Mouse (Mus musculus) kidney, postnatal 0 days (tissue): ENCODE data around the gene Tmem232. TPM values are rescaled to one million over a fixed set of nuclear protein-coding genes. Genes with fewer than 3 reads are reported as not detected.
"Not testable (repeated sequence)": the region's sequence is repeated elsewhere in the genome, so short reads cannot be mapped to it uniquely, and the experiment has no call there.

ENCODE experiments used
- ATAC-seq: fragments of 200-750 bp; cut with Nextera tagmentation; replicated peaks from 2 replicates; pipeline ENCODE4 v1.8.0; 2017; ENCODE audit warnings: low read depth, moderate number of reproducible peaks, moderate TSS enrichment, moderate library complexity; ENCODE audit not compliant: low FRiP score
- DNase-seq: peaks from one replicate; pipeline ENCODE4 v3.0.0-alpha.2; 2016; ENCODE audit warnings: low spot score
- H3K27ac ChIP-seq: fragments of 300-500 bp; sonication (generic); 2 replicates; pipeline ENCODE4 v1.5.1; 2014; ENCODE audit warnings: mild to moderate bottlenecking
- H3K27me3 ChIP-seq: fragments of 300-500 bp; sonication (generic); 2 replicates; pipeline ENCODE4 v1.6.1; 2014; ENCODE audit warnings: low read length, mixed read lengths; ENCODE audit not compliant: insufficient read depth
- H3K36me3 ChIP-seq: fragments of 300-500 bp; sonication (generic); 2 replicates; pipeline ENCODE4 v1.6.1; 2014; ENCODE audit warnings: low read length, mixed read lengths; ENCODE audit not compliant: insufficient read depth
- H3K4me1 ChIP-seq: fragments of 300-500 bp; sonication (generic); replicated peaks from 2 replicates; pipeline ENCODE4 v1.6.1; 2014; ENCODE audit warnings: antibody characterized with exemption, low read length, mixed read lengths; ENCODE audit not compliant: insufficient read depth
- H3K4me2 ChIP-seq: fragments of 300-500 bp; sonication (generic); 2 replicates; pipeline ENCODE4 v1.6.1; 2014; ENCODE audit warnings: mild to moderate bottlenecking, low read length, moderate library complexity, mixed read lengths
- H3K4me3 ChIP-seq: fragments of 300-500 bp; sonication (generic); replicated peaks from 2 replicates; pipeline ENCODE4 v1.5.1; 2014; ENCODE audit warnings: low read depth, low read length
- H3K9ac ChIP-seq: fragments of 300-500 bp; sonication (generic); 2 replicates; pipeline ENCODE4 v1.6.1; 2014; ENCODE audit warnings: low read depth, low read length
- H3K9me3 ChIP-seq: fragments of 300-500 bp; sonication (generic); replicated peaks from 2 replicates; pipeline ENCODE4 v1.6.1; 2016; ENCODE audit warnings: low read length, inconsistent platforms, mixed read lengths
- CTCF ChIP-seq: IDR thresholded peaks from 2 replicates; pipeline ENCODE4 v1.5.1; 2016; ENCODE audit warnings: antibody characterized with exemption, low read depth, mild to moderate bottlenecking, moderate library complexity
- WGBS: fragments of 180-500 bp; shearing (Covaris S2); extraction: QIAGEN DNeasy Blood & Tissue Kit; methylation state at CpG from one replicate; pipeline ENCODE4 v1.1.7; 2014; 5-methylcytosine and 5-hydroxymethylcytosine counted together
- polyA plus RNA-seq: library from polyadenylated mRNA; unstranded; fragments of >200 nt; fragmentation: Nextera tagmentation; extraction: Ambion mirVana; gene quantifications from 2 replicates; pipeline ENCODE4 v1.2.1, GENCODE M21; 2015

Tmem232 gene
- polyA plus RNA-seq, 1 experiment from 2014 or later, result 0.13 TPM

DNA sequence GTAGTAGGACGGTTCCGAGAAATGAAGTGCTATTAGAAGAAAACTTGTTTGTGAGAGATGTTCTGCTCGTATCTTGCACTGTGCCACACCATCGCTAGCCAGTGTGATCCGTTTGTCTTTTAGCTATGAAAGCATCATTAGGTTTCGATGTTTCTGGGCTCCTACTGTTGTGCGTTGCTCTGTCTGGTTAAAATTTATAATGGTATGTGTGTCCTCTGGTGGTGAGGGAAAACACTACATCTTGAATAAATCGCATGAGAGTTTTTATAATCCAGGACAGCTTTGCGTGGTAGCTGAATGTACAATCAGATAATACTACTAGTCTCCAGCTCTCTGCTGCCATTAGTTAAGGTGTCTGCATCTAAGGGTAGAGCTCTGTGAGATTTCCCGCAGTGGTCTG is 63.8 kb downstream of the Tmem232 start:
- Histone ChIP-seq H3K27me3 (no peaks in the 10 kb centered on the region), H3K9me3 (no peaks in the 10 kb centered on the region), H3K4me3 (no peak overlapping the region), H3K4me1 (no peaks in the 10 kb centered on the region), H3K36me3 (no peaks in the 10 kb centered on the region), H3K27ac (no peak overlapping the region), H3K4me2 (no peak overlapping the region), H3K9ac (no peak overlapping the region)
- DNase-seq, result no peak
- 91% methylated on average over 10 of the region's 10 CpGs for WGBS
- no peak for ATAC-seq
- TF ChIP-seq CTCF, result 0 out of 2 replicates have a peak, but pooled peaks have one; percentile 15

DNA sequence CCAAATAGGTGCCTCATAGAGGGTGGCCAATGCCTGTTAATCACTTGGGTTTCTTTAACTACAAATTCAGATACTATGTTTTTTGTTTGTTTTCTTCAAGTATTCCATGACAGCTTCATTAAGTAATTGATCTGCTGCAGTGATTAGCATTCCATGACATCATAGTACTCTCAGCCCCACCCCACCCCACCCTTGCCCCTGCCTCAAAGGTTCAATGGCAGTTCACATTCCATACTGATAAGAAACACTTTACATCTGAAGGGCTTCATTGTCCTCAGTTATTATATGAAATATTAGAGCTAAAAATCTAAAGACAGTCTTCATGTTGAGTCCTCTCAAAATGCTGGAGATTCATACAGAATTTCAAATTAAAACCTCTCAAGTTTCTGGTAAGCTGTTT is 89.8 kb downstream of the Tmem232 start:
- no peaks in the 10 kb centered on the region for H3K27me3 ChIP-seq
- no peak for DNase-seq

DNA sequence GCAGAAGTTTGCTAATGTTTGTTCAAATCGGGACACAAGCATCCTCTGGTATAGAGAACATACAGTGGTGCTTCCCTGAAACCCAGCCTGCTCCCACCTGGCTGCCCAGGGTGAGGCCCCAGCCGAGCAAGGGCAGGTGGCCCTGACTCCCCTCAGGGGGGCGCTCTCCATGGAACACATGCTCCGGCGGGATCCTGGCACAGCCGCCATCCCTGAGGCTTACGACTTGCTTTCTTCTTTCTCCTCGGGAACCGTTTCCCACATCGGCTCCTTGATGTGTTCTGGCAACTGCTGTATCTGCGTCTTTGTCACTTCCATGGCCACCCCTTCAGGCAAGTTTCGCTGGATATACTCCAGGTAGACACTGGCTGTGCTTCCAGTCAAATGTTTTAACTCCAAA is 102.7 kb downstream of the Tmem232 start:
- not testable (repeated sequence) for H3K36me3 ChIP-seq, H3K4me1 ChIP-seq, H3K4me3 ChIP-seq, ATAC-seq, H3K9ac ChIP-seq, H3K4me2 ChIP-seq, H3K9me3 ChIP-seq, H3K27me3 ChIP-seq, H3K27ac ChIP-seq, DNase-seq
- 90% methylated on average over 12 of the region's 12 CpGs for WGBS

More for the DNA sequence above, 89.8 kb downstream of the Tmem232 start:
- no peak overlapping the region for H3K27ac ChIP-seq
- H3K9ac ChIP-seq, result no peak overlapping the region
- H3K9me3 ChIP-seq, result no peaks in the 10 kb centered on the region
- H3K4me3 ChIP-seq, result no peak overlapping the region
- H3K36me3 ChIP-seq, result no peaks in the 10 kb centered on the region
- H3K4me1 ChIP-seq, result no peaks in the 10 kb centered on the region
- TF ChIP-seq CTCF, result no peak
- no peak for ATAC-seq
- no peak overlapping the region for H3K4me2 ChIP-seq

DNA sequence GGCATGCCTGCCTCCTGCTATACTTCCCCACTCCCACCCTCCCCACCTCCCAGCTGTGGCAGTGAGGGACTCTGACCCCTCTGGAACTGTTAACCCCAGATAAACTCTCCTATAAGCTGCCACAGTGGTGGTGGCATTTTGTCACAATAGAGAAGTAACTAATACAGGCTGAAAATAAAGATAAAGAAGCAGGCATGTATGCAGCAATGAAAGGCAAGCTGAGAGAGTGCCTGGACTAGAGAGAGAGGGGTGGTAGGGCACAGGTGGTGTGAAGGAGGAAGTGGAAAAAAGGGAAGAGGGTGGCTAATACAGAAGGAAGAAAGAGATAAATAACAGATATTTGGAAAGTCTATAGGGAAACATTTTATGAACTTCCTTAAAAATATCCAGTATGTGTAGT is 121.5 kb downstream of the Tmem232 start:
- TF ChIP-seq CTCF, result no peak
- Histone ChIP-seq H3K36me3 (no peaks in the 10 kb centered on the region), H3K4me2 (no peak overlapping the region), H3K4me3 (no peak overlapping the region), H3K27me3 (no peaks in the 10 kb centered on the region), H3K27ac (no peak overlapping the region), H3K9me3 (no peaks in the 10 kb centered on the region), H3K4me1 (no peaks in the 10 kb centered on the region), H3K9ac (no peak overlapping the region)
- ATAC-seq (no peak), DNase-seq (no peak)

DNA sequence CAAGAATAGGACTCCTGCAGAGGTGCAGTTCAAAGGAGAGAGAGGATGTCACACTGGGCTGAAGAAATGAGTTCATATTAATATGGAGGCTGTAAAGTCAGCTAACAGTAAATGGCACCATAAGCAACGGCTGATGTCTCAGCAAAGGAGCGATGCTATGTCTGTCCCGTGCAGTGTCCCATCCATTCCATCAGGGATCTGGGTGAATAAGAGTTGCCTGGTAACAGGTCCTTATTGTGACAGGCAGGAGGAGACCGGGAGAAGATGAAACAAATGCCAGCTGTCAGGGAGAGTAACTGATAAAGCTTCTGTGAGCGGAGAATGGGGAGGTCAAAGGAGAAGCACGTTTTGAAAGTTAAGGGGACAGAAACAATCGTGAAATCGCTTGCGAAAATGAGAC is 135.3 kb downstream of the Tmem232 start:
- no peak overlapping the region for H3K27ac ChIP-seq
- H3K4me1 ChIP-seq, result no peaks in the 10 kb centered on the region
- H3K9ac ChIP-seq, result no peak overlapping the region
- H3K4me2 ChIP-seq, result no peak overlapping the region
- DNase-seq (no peak), ATAC-seq (no peak)
- H3K27me3 ChIP-seq, result no peaks in the 10 kb centered on the region
- no peak overlapping the region for H3K4me3 ChIP-seq
- H3K9me3 ChIP-seq, result no peaks in the 10 kb centered on the region
- no peak for TF ChIP-seq CTCF
- H3K36me3 ChIP-seq, result no peaks in the 10 kb centered on the region
- WGBS, result 63% methylated on average over 9 of the region's 9 CpGs

DNA sequence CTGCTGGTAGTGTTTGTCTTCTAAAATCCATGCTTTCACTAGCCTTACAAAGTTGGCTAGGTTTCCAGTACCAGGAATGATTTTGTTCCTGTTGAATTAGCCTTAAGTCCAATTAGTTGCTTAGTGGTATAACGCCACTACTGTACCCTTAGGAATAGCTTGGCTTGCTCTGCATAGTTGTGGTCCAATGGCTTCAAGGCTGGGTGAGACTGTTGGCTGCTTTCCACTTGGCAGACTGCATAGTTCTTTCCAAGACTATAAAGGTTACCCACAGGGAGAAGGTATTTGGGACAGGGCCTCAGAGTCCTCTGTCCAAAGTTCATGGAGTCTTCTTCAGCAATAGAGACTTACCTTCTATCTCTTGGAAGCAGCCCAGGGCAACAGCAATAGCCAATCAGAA is 139.7 kb downstream of the Tmem232 start:
- no peaks in the 10 kb centered on the region for H3K4me1 ChIP-seq
- no peak overlapping the region for H3K9ac ChIP-seq
- H3K4me3 ChIP-seq, result no peak overlapping the region
- H3K9me3 ChIP-seq, result no peaks in the 10 kb centered on the region
- no peak overlapping the region for H3K4me2 ChIP-seq
- ATAC-seq, result no peak
- TF ChIP-seq CTCF, result no peak
- no peaks in the 10 kb centered on the region for H3K36me3 ChIP-seq
- H3K27me3 ChIP-seq, result no peaks in the 10 kb centered on the region
- H3K27ac ChIP-seq, result no peak overlapping the region
- no peak for DNase-seq
- WGBS, result 81% methylated on average over 1 of the region's 1 CpGs

DNA sequence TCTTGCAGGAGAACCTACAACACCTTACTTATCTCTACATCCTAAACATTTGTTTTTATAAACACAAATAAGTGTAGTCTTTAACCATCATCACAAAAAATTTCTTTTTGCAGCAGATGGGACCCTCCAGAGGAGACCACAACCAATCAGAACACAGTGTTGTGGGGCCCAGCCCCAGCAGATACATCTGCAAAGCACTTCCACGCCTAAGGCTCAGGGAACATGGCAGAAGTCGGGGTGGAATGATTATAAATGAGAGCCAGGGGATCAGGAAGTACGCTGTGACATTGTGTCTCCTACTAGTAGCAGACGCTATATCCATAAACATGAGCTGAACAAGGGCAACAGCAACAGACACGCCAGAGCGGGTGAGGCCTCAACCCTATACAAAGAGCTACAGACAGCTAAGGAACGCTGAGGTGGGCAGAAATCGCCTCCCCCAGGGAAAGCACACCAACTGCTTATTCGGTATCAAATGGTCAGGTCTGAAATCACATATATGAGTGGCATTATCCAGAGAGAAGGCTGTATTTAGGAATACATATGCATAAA is 156.1 kb downstream of the Tmem232 start:
- Histone ChIP-seq H3K36me3 (no peaks in the 10 kb centered on the region), H3K4me2 (no peak overlapping the region), H3K27me3 (no peaks in the 10 kb centered on the region), H3K9me3 (no peaks in the 10 kb centered on the region), H3K4me1 (no peaks in the 10 kb centered on the region), H3K27ac (no peak overlapping the region), H3K9ac (no peak overlapping the region), H3K4me3 (no peak overlapping the region)
- DNase-seq (no peak), ATAC-seq (no peak)
- 74% methylated on average over 9 of the region's 9 CpGs for WGBS
- TF ChIP-seq CTCF, result no peak
